ENCODE assay signal across 12 mouse cellular contexts in the genomic region with DNA sequence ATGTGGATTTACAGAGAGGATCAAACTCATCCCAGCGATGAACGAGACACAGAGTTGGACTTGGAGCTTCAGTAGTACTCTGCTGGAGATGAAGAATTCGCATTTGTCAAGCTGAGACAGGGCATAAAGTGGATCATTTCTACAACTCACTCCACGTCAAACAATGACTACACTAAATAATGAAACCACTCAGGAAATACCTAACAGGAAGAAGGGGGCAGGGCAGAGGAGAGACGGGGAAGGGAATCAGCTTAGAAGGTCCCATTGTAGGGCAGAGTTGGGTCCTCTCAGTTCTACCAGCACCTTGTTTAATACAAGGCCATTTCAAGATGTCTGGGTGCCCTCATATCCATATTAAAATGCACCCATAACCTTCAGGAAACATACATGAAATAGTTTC. TPM values are rescaled to one million over a fixed set of nuclear protein-coding genes. Genes with fewer than 3 reads are reported as not detected.
DNase-seq lines count a peak whose midpoint lies in the region; ATAC-seq and TF ChIP-seq lines count a peak whose summit lies in the region.
"Had no signal": no experiment of that assay in that cellular context is flagged by ENCODE, and none has a peak within 500 bp of the region (broad histone marks: within the 10 kb centered on the region; RNA-seq: fewer than 3 reads in every experiment).

No protein-coding gene starts in this region.

- TF ChIP-seq CTCF in stomach, postnatal 0 days (IDR thresholded peaks at IDR 0.05; ENCODE audit: low read depth), result no peak

- H3K36me3 ChIP-seq in intestine, embryonic 16.5 days (ENCODE audit: control insufficient read depth, insufficient read depth, low read length), result no peaks in the 10 kb centered on the region
- no peaks in the 10 kb centered on the region for H3K36me3 ChIP-seq in intestine, embryonic 15.5 days
- H3K36me3 ChIP-seq in liver, embryonic 16.5 days (ENCODE audit: control insufficient read depth, insufficient read depth), result peaks cover 3% of the 10 kb centered on the region; the same call in 1 of the 2 replicates
- H3K36me3 ChIP-seq in stomach, postnatal 0 days (ENCODE audit: control insufficient read depth, insufficient read depth, low read length), result no peaks in the 10 kb centered on the region
- H3K36me3 ChIP-seq in hindbrain, embryonic 11.5 days (ENCODE audit: control insufficient read depth, insufficient read depth, low read length), result no peaks in the 10 kb centered on the region
- H3K36me3 ChIP-seq: limb, embryonic 12.5 days had no signal

- peak overlapping the region; percentile 16; the same call in 1 of the 2 replicates for H3K27ac ChIP-seq in intestine, embryonic 16.5 days (ENCODE audit: low read length)
- H3K27ac ChIP-seq in intestine, embryonic 15.5 days, result no peak overlapping the region
- peak overlapping the region; percentile 96 for H3K27ac ChIP-seq in liver, embryonic 16.5 days (ENCODE audit: low read length)
- H3K27ac ChIP-seq in stomach, postnatal 0 days (replicated peaks), result peak overlapping the region; percentile 35; the same call in 1 of the 2 replicates
- no peak overlapping the region for H3K27ac ChIP-seq in hindbrain, embryonic 11.5 days (ENCODE audit: low read depth, low read length)
- H3K27ac ChIP-seq: embryonic facial prominence, embryonic 10.5 days; kidney, postnatal 0 days; limb, embryonic 12.5 days had no signal

- no peak for ATAC-seq in intestine, embryonic 16.5 days
- ATAC-seq in intestine, embryonic 15.5 days, result no peak
- no peak for ATAC-seq in liver, embryonic 16.5 days (ENCODE audit: low read depth)
- no peak for ATAC-seq in stomach, postnatal 0 days (ENCODE audit: low FRiP score, low TSS enrichment)
- ATAC-seq in activated CD4-positive, CD25-positive, alpha-beta regulatory T cell, adult 4 months, result no peak
- ATAC-seq in hindbrain, embryonic 11.5 days (ENCODE audit: low FRiP score), result no peak

- no peaks in the 10 kb centered on the region for H3K27me3 ChIP-seq in intestine, embryonic 16.5 days (replicated peaks; ENCODE audit: control insufficient read depth, insufficient read depth, low read length)
- H3K27me3 ChIP-seq in intestine, embryonic 15.5 days (replicated peaks), result no peaks in the 10 kb centered on the region
- H3K27me3 ChIP-seq in liver, embryonic 16.5 days (ENCODE audit: control insufficient read depth, insufficient read depth, low read depth, low read length), result no peaks in the 10 kb centered on the region
- no peaks in the 10 kb centered on the region for H3K27me3 ChIP-seq in stomach, postnatal 0 days (ENCODE audit: control insufficient read depth, insufficient read depth, low read length)
- no peaks in the 10 kb centered on the region for H3K27me3 ChIP-seq in hindbrain, embryonic 11.5 days (ENCODE audit: control insufficient read depth, insufficient read depth, low read length)
- H3K27me3 ChIP-seq: limb, embryonic 12.5 days had no signal

- peaks cover 31% of the 10 kb centered on the region for H3K4me1 ChIP-seq in intestine, embryonic 16.5 days (ENCODE audit: control insufficient read depth, insufficient read depth, low read length)
- peaks cover 15% of the 10 kb centered on the region for H3K4me1 ChIP-seq in intestine, embryonic 15.5 days (replicated peaks)
- peaks cover 72% of the 10 kb centered on the region for H3K4me1 ChIP-seq in liver, embryonic 16.5 days (ENCODE audit: control insufficient read depth, low read depth, low read length)
- H3K4me1 ChIP-seq in stomach, postnatal 0 days (replicated peaks; ENCODE audit: control insufficient read depth, insufficient read depth), result no peaks in the 10 kb centered on the region
- 0 out of 2 replicates have a peak, but pooled peaks cover 2% of the 10 kb centered on the region for H3K4me1 ChIP-seq in hindbrain, embryonic 11.5 days (replicated peaks; ENCODE audit: control insufficient read depth, insufficient read depth, low read length)

- WGBS in intestine, embryonic 16.5 days, result 65% methylated on average over 5 of the region's 5 CpGs
- WGBS in intestine, embryonic 15.5 days, result 60% methylated on average over 5 of the region's 5 CpGs
- 21% methylated on average over 5 of the region's 5 CpGs for WGBS in liver, embryonic 16.5 days (ENCODE audit: insufficient replicate concordance)
- 54% methylated on average over 5 of the region's 5 CpGs for WGBS in stomach, postnatal 0 days
- WGBS in hindbrain, embryonic 11.5 days, result 83% methylated on average over 5 of the region's 5 CpGs

- no peak for TF ChIP-seq EP300 in stomach, postnatal 0 days (optimal IDR thresholded peaks at IDR 0.05)

- H3K9me3 ChIP-seq in intestine, embryonic 16.5 days (ENCODE audit: control insufficient read depth, low read length), result no peaks in the 10 kb centered on the region
- no peaks in the 10 kb centered on the region for H3K9me3 ChIP-seq in intestine, embryonic 15.5 days
- H3K9me3 ChIP-seq in liver, embryonic 16.5 days (replicated peaks; ENCODE audit: control insufficient read depth, low read length), result no peaks in the 10 kb centered on the region
- no peaks in the 10 kb centered on the region for H3K9me3 ChIP-seq in stomach, postnatal 0 days (ENCODE audit: control insufficient read depth, low read length)
- H3K9me3 ChIP-seq in hindbrain, embryonic 11.5 days (ENCODE audit: control insufficient read depth, low read length), result no peaks in the 10 kb centered on the region
- H3K9me3 ChIP-seq: embryonic facial prominence, embryonic 10.5 days; limb, embryonic 12.5 days had no signal

- no peak overlapping the region for H3K4me2 ChIP-seq in intestine, embryonic 16.5 days (ENCODE audit: low read depth, low read length)
- H3K4me2 ChIP-seq in intestine, embryonic 15.5 days (replicated peaks), result no peak overlapping the region
- peak overlapping the region; percentile 67 for H3K4me2 ChIP-seq in liver, embryonic 16.5 days (ENCODE audit: low read depth, low read length)
- H3K4me2 ChIP-seq in stomach, postnatal 0 days (replicated peaks; ENCODE audit: low read depth), result no peak overlapping the region
- no peak overlapping the region for H3K4me2 ChIP-seq in hindbrain, embryonic 11.5 days (replicated peaks; ENCODE audit: low read depth, low read length)
- H3K4me2 ChIP-seq: limb, embryonic 12.5 days had no signal

- H3K9ac ChIP-seq in intestine, embryonic 16.5 days (ENCODE audit: low read depth, low read length), result no peak overlapping the region
- H3K9ac ChIP-seq in intestine, embryonic 15.5 days, result no peak overlapping the region
- H3K9ac ChIP-seq in liver, embryonic 16.5 days (ENCODE audit: low read depth, low read length), result peak overlapping the region; percentile 58
- no peak overlapping the region for H3K9ac ChIP-seq in stomach, postnatal 0 days (ENCODE audit: low read length)
- no peak overlapping the region for H3K9ac ChIP-seq in hindbrain, embryonic 11.5 days (ENCODE audit: low read depth, low read length)
- H3K9ac ChIP-seq: limb, embryonic 12.5 days had no signal

- no peak overlapping the region for H3K4me3 ChIP-seq in intestine, embryonic 16.5 days (ENCODE audit: low read length)
- no peak overlapping the region for H3K4me3 ChIP-seq in intestine, embryonic 15.5 days (replicated peaks)
- H3K4me3 ChIP-seq in liver, embryonic 16.5 days (ENCODE audit: low read depth, low read length), result peak overlapping the region; percentile 32
- no peak overlapping the region for H3K4me3 ChIP-seq in stomach, postnatal 0 days (ENCODE audit: low read depth, low read length)
- no peak overlapping the region for H3K4me3 ChIP-seq in hindbrain, embryonic 11.5 days (ENCODE audit: low read depth, low read length)
- H3K4me3 ChIP-seq: embryonic facial prominence, embryonic 10.5 days; limb, embryonic 12.5 days; myocyte had no signal

- peak; percentile 53 for DNase-seq in T-cell, adult 2 months (ENCODE audit: low spot score)
- DNase-seq in stomach, postnatal 0 days (ENCODE audit: low spot score), result no peak
- no peak for DNase-seq in cerebellum, postnatal 36 days
- DNase-seq in hindbrain, embryonic 11.5 days (ENCODE audit: low spot score), result no peak

RNA-seq across cellular contexts. Expression of gene Rab8b, which starts 4.1 kb away (rescaled TPM):
- polyA plus RNA-seq in intestine, embryonic 16.5 days (2015; fragmentation: Nextera tagmentation; extraction: Ambion mirVana), result 18.3 and 18.4 TPM in 2 replicates
- polyA plus RNA-seq in intestine, embryonic 15.5 days (2015; fragmentation: Nextera tagmentation; extraction: Ambion mirVana), result 20.5 and 20.6 TPM in 2 replicates
- 30.4 and 30.6 TPM in 2 replicates for polyA plus RNA-seq in liver, embryonic 16.5 days (2015; fragmentation: Nextera tagmentation; extraction: Ambion mirVana)
- 9.2 and 9.4 TPM in 2 replicates for polyA plus RNA-seq in stomach, postnatal 0 days (2015; fragmentation: Nextera tagmentation; extraction: Ambion mirVana)
- polyA plus RNA-seq in activated CD4-positive, CD25-positive, alpha-beta regulatory T cell, adult 4 months (2017; shearing (Covaris generic)), result 100 to 1,000 TPM; 157 to 180 TPM
- polyA plus RNA-seq in hindbrain, embryonic 11.5 days (2014; fragmentation: Nextera tagmentation; extraction: Ambion mirVana), result 34.3 and 34.9 TPM in 2 replicates

RNA-seq across cellular contexts. Expression of gene Rps27l, which starts 30.5 kb away (rescaled TPM):
- 763 and 818 TPM in 2 replicates for polyA plus RNA-seq in intestine, embryonic 16.5 days (2015; fragmentation: Nextera tagmentation; extraction: Ambion mirVana)
- polyA plus RNA-seq in intestine, embryonic 15.5 days (2015; fragmentation: Nextera tagmentation; extraction: Ambion mirVana), result 830 and 881 TPM in 2 replicates
- polyA plus RNA-seq in liver, embryonic 16.5 days (2015; fragmentation: Nextera tagmentation; extraction: Ambion mirVana), result 406 and 455 TPM in 2 replicates
- 768 and 843 TPM in 2 replicates for polyA plus RNA-seq in stomach, postnatal 0 days (2015; fragmentation: Nextera tagmentation; extraction: Ambion mirVana)
- 100 to 1,000 TPM; 217 to 295 TPM for polyA plus RNA-seq in activated CD4-positive, CD25-positive, alpha-beta regulatory T cell, adult 4 months (2017; shearing (Covaris generic))
- polyA plus RNA-seq in hindbrain, embryonic 11.5 days (2014; fragmentation: Nextera tagmentation; extraction: Ambion mirVana), result 603 TPM in 2 replicates

RNA-seq across cellular contexts. Expression of gene Lactb, which starts 59.9 kb away (rescaled TPM):
- polyA plus RNA-seq in intestine, embryonic 16.5 days (2015; fragmentation: Nextera tagmentation; extraction: Ambion mirVana), result 5.6 and 6.7 TPM in 2 replicates
- polyA plus RNA-seq in intestine, embryonic 15.5 days (2015; fragmentation: Nextera tagmentation; extraction: Ambion mirVana), result 7.2 and 8.2 TPM in 2 replicates
- polyA plus RNA-seq in liver, embryonic 16.5 days (2015; fragmentation: Nextera tagmentation; extraction: Ambion mirVana), result 3.6 and 4.4 TPM in 2 replicates
- 11.8 and 12.2 TPM in 2 replicates for polyA plus RNA-seq in stomach, postnatal 0 days (2015; fragmentation: Nextera tagmentation; extraction: Ambion mirVana)
- 1 to 10 TPM; 3.8 to 5.9 TPM for polyA plus RNA-seq in activated CD4-positive, CD25-positive, alpha-beta regulatory T cell, adult 4 months (2017; shearing (Covaris generic))
- polyA plus RNA-seq in hindbrain, embryonic 11.5 days (2014; fragmentation: Nextera tagmentation; extraction: Ambion mirVana), result 11.2 and 12.0 TPM in 2 replicates

Comparison
In these comparisons a context has a peak if more than half of its experiments do, and no peak if none do; other contexts are left out.
1. H3K27ac ChIP-seq: peak in intestine, embryonic 16.5 days (single experiment), liver, embryonic 16.5 days (single experiment) and stomach, postnatal 0 days (single experiment); none in intestine, embryonic 15.5 days (single experiment) and hindbrain, embryonic 11.5 days (single experiment).